Mouse (Mus musculus): ENCODE measurements around the gene Unkl. TPM values are rescaled to one million over a fixed set of nuclear protein-coding genes. Genes with fewer than 3 reads are reported as not detected.

The Unkl gene
- polyA plus RNA-seq, 1 experiment from 2014 or later, result 6.1 TPM

DNA sequence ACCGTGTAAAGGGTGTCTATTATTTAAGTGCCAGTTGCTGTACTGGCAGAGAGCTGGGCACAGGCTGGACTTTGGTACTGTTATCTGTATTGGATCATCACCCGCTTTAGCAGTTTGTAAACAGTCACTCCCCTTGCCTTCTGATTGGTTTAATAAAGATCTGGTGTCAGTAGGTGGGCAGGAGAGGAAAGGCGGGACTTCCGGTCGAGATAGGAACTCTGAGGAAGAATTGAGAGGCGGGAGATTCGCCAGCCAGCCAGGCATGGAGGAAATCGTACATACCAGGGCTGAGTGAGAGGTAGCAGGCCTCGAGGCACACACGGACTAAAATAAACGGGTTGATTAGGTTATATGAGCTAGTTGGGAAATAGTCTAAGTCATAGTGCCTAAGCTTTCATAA is 93.9 kb downstream of the Unkl start:
- Histone ChIP-seq H3K4me2 (ENCODE audit: low read depth, low read length) (peak overlapping the region; percentile 1; the same call in 1 of the 2 replicates), H3K36me3 (ENCODE audit: control insufficient read depth, insufficient read depth) (no peaks in the 10 kb centered on the region), H3K9ac (ENCODE audit: low read length) (no peak overlapping the region), H3K27me3 (ENCODE audit: control insufficient read depth, insufficient read depth, low read length) (no peaks in the 10 kb centered on the region), H3K27ac (ENCODE audit: low read length) (no peak overlapping the region), H3K4me3 (ENCODE audit: low read length) (no peak overlapping the region), H3K9me3 (replicated peaks; ENCODE audit: control insufficient read depth, low read length) (peaks cover 4% of the 10 kb centered on the region; the same call in 1 of the 2 replicates), H3K4me1 (ENCODE audit: control insufficient read depth, insufficient read depth, low read length) (no peaks in the 10 kb centered on the region)
- ATAC-seq (replicated peaks; ENCODE audit: extremely low read depth, insufficient read depth, low FRiP score), result no peak
- 29% methylated on average over 11 of the region's 11 CpGs for WGBS

Small RNA genes within 50 kb of the gene (microRNA-seq; reads per million reads assigned to microRNA genes)
- not detected for gene Mir3547

Other genes starting within 250 kb of the Unkl start
- gene Jpt2, start 227.7 kb upstream of the Unkl start, polyA plus RNA-seq (2015; fragmentation: Nextera tagmentation; extraction: Ambion mirVana), result 79.3 and 82.5 TPM in 2 replicates
- gene Cramp1l, start 172.6 kb upstream of the Unkl start, polyA plus RNA-seq (2015; fragmentation: Nextera tagmentation; extraction: Ambion mirVana), result 3.9 and 4.2 TPM in 2 replicates
- 11.6 TPM in 2 replicates for gene Ift140, start 172.3 kb upstream of the Unkl start, polyA plus RNA-seq (2015; fragmentation: Nextera tagmentation; extraction: Ambion mirVana)
- gene Tmem204, start 104.8 kb upstream of the Unkl start, polyA plus RNA-seq (2015; fragmentation: Nextera tagmentation; extraction: Ambion mirVana), result 26.7 and 36.1 TPM in 2 replicates
- 31.3 and 31.7 TPM in 2 replicates for gene Telo2, start 72.4 kb upstream of the Unkl start, polyA plus RNA-seq (2015; fragmentation: Nextera tagmentation; extraction: Ambion mirVana)
- 0.20 and 0.24 TPM in 2 replicates for gene Ptx4, start 67.6 kb upstream of the Unkl start, polyA plus RNA-seq (2015; fragmentation: Nextera tagmentation; extraction: Ambion mirVana)
- 16.1 and 19.2 TPM in 2 replicates for gene Clcn7, start 55.0 kb upstream of the Unkl start, polyA plus RNA-seq (2015; fragmentation: Nextera tagmentation; extraction: Ambion mirVana)
- gene Ccdc154, start 25.9 kb upstream of the Unkl start, polyA plus RNA-seq (2015; fragmentation: Nextera tagmentation; extraction: Ambion mirVana), result not detected in 2 replicates
- 0.32 and 0.95 TPM in 2 replicates for gene Gm38655, start 12.9 kb upstream of the Unkl start, polyA plus RNA-seq (2015; fragmentation: Nextera tagmentation; extraction: Ambion mirVana)
- gene BC003965, start 3.8 kb upstream of the Unkl start, polyA plus RNA-seq (2015; fragmentation: Nextera tagmentation; extraction: Ambion mirVana), result 27.0 and 29.6 TPM in 2 replicates
- gene Gnptg, start 51.7 kb downstream of the Unkl start, polyA plus RNA-seq (2015; fragmentation: Nextera tagmentation; extraction: Ambion mirVana), result 23.8 and 25.7 TPM in 2 replicates
- 26.9 and 31.0 TPM in 2 replicates for gene Tsr3, start 51.8 kb downstream of the Unkl start, polyA plus RNA-seq (2015; fragmentation: Nextera tagmentation; extraction: Ambion mirVana)
- gene Baiap3, start 68.0 kb downstream of the Unkl start, polyA plus RNA-seq (2015; fragmentation: Nextera tagmentation; extraction: Ambion mirVana), result 1.4 and 2.5 TPM in 2 replicates
- gene Ube2i, start 86.2 kb downstream of the Unkl start, polyA plus RNA-seq (2015; fragmentation: Nextera tagmentation; extraction: Ambion mirVana), result 345 and 358 TPM in 2 replicates
- 0.80 and 0.84 TPM in 2 replicates for gene Prss34, start 110.0 kb downstream of the Unkl start, polyA plus RNA-seq (2015; fragmentation: Nextera tagmentation; extraction: Ambion mirVana)
- gene Prss28, start 120.2 kb downstream of the Unkl start, polyA plus RNA-seq (2015; fragmentation: Nextera tagmentation; extraction: Ambion mirVana), result not detected in 2 replicates
- gene Prss29, start 130.3 kb downstream of the Unkl start, polyA plus RNA-seq (2015; fragmentation: Nextera tagmentation; extraction: Ambion mirVana), result not detected in 2 replicates
- 0.41 and 0.59 TPM in 2 replicates for gene Tpsab1, start 157.2 kb downstream of the Unkl start, polyA plus RNA-seq (2015; fragmentation: Nextera tagmentation; extraction: Ambion mirVana)
- gene Tpsb2, start 177.9 kb downstream of the Unkl start, polyA plus RNA-seq (2015; fragmentation: Nextera tagmentation; extraction: Ambion mirVana), result 11.0 and 11.7 TPM in 2 replicates
- 0.56 and 0.76 TPM in 2 replicates for gene Tpsg1, start 180.9 kb downstream of the Unkl start, polyA plus RNA-seq (2015; fragmentation: Nextera tagmentation; extraction: Ambion mirVana)
- 4.5 and 5.4 TPM in 2 replicates for gene Cacna1h, start 245.4 kb downstream of the Unkl start, polyA plus RNA-seq (2015; fragmentation: Nextera tagmentation; extraction: Ambion mirVana)